Mouse (Mus musculus): ENCODE measurements around the gene Wdr62.

GRCm38 (mm10) chr7:30282740-30283139 lies 2.5 kb upstream of the Wdr62 start:
- TF ChIP-seq CTCF (IDR thresholded peaks at IDR 0.05) = no peak
- no peak for TF ChIP-seq EP300 (IDR thresholded peaks at IDR 0.05; ENCODE audit: insufficient read depth, low read depth, low read length)
